Mouse (Mus musculus) left cerebral cortex, adult 2 months (tissue): ENCODE measurements around the gene Ralgps2. TPM values are rescaled to one million over a fixed set of nuclear protein-coding genes. Genes with fewer than 3 reads are reported as not detected.

Experiments
- DNase-seq, 2 experiments: peaks; one replicate each; pipeline ENCODE4 v3.0.0; 2021 to 2022; ENCODE audit warnings: low spot score in 2 of 2, mixed read lengths in 1 of 2; ENCODE audit errors: extremely low spot score in 1 of 2
- H3K27ac ChIP-seq: fragments of 200-600 bp; 2 replicates; pipeline ENCODE4 v1.8.1; 2022
- H3K4me3 ChIP-seq: fragments of 200-600 bp; 2 replicates; pipeline ENCODE4 v1.8.1; 2022
- CTCF ChIP-seq: fragments of 200-600 bp; IDR thresholded peaks from 2 replicates; pipeline ENCODE4 v1.8.1; 2022; ENCODE audit warnings: antibody characterized with exemption, mild to moderate bottlenecking, moderate library complexity
- intact Hi-C: fragments of 180-260 bp; cut with DNase I; formaldehyde crosslinking; loops from one replicate; pipeline ENCODE4 v1.15.1; 2025
- total RNA-seq, 2 experiments: library from RNA; stranded (reverse); gene quantifications; 2 replicates each; pipeline ENCODE4 v1.2.3; 2021

The Ralgps2 gene
- total RNA-seq, 2 experiments from 2014 or later, result 40.5 to 43.2 TPM

- Histone ChIP-seq H3K27ac (no peak overlapping the region), H3K4me3 (no peak overlapping the region)
- intact Hi-C loops, result no loop called here
- TF ChIP-seq CTCF, result no peak
- DNase-seq, result no peak
Observed at GRCm38 (mm10) chr1:156971206-156971811, 31.9 kb upstream of the Ralgps2 start.

- intact Hi-C loops, result no loop called here
Observed at GRCm38 (mm10) chr1:156970641-156971040, 31.2 kb upstream of the Ralgps2 start.

GRCm38 (mm10) chr1:156968107-156968506 is 28.7 kb upstream of the Ralgps2 start:
- intact Hi-C loops, result no loop called here
- no peak overlapping the region for H3K4me3 ChIP-seq
- DNase-seq, result no peak

More at GRCm38 (mm10) chr1:156970641-156971040, 31.2 kb upstream of the Ralgps2 start:
- H3K27ac ChIP-seq, result no peak overlapping the region
- DNase-seq, result no peak
- no peak overlapping the region for H3K4me3 ChIP-seq
- TF ChIP-seq CTCF, result no peak

GRCm38 (mm10) chr1:156964586-156964932 is 25.1 kb upstream of the Ralgps2 start:
- Histone ChIP-seq H3K27ac (no peak overlapping the region), H3K4me3 (no peak overlapping the region)
- TF ChIP-seq CTCF, result no peak
- intact Hi-C loops, result no loop called here
- DNase-seq, result no peak

More at GRCm38 (mm10) chr1:156968107-156968506, 28.7 kb upstream of the Ralgps2 start:
- H3K27ac ChIP-seq, result no peak overlapping the region
- no peak for TF ChIP-seq CTCF

GRCm38 (mm10) chr1:156963871-156964585 is 24.6 kb upstream of the Ralgps2 start:
- TF ChIP-seq CTCF, result no peak
- Histone ChIP-seq H3K27ac (no peak overlapping the region), H3K4me3 (no peak overlapping the region)
- no peak for DNase-seq
- intact Hi-C loops, result no loop called here

GRCm38 (mm10) chr1:156961481-156962265 is 22.2 kb upstream of the Ralgps2 start:
- Histone ChIP-seq H3K27ac (no peak overlapping the region), H3K4me3 (no peak overlapping the region)
- intact Hi-C loops, result no loop called here
- TF ChIP-seq CTCF, result no peak
- no peak for DNase-seq

GRCm38 (mm10) chr1:156959004-156959403 is 19.6 kb upstream of the Ralgps2 start:
- intact Hi-C loops, result no loop called here
- DNase-seq, result no peak
- no peak for TF ChIP-seq CTCF
- Histone ChIP-seq H3K27ac (no peak overlapping the region), H3K4me3 (no peak overlapping the region)

- DNase-seq, result no peak
- Histone ChIP-seq H3K4me3 (no peak overlapping the region), H3K27ac (no peak overlapping the region)
- no peak for TF ChIP-seq CTCF
- intact Hi-C loops, result no loop called here
Observed at GRCm38 (mm10) chr1:156957360-156957759, 17.9 kb upstream of the Ralgps2 start.

GRCm38 (mm10) chr1:156955926-156956760 is 16.7 kb upstream of the Ralgps2 start:
- intact Hi-C loops, result no loop called here
- no peak overlapping the region for H3K27ac ChIP-seq
- no peak for TF ChIP-seq CTCF
- DNase-seq, result no peak
- no peak overlapping the region for H3K4me3 ChIP-seq

GRCm38 (mm10) chr1:156954216-156954615 is 14.8 kb upstream of the Ralgps2 start:
- Histone ChIP-seq H3K4me3 (no peak overlapping the region), H3K27ac (no peak overlapping the region)
- no peak for TF ChIP-seq CTCF
- intact Hi-C loops, result no loop called here
- DNase-seq, result no peak

- DNase-seq, result no peak
- Histone ChIP-seq H3K4me3 (no peak overlapping the region), H3K27ac (no peak overlapping the region)
- intact Hi-C loops, result no loop called here
- no peak for TF ChIP-seq CTCF
Observed at GRCm38 (mm10) chr1:156950354-156950753, 10.9 kb upstream of the Ralgps2 start.

GRCm38 (mm10) chr1:156940584-156940983 is 1.2 kb upstream of the Ralgps2 start:
- TF ChIP-seq CTCF, result no peak
- DNase-seq, result no peak
- intact Hi-C loops, result no loop called here
- Histone ChIP-seq H3K4me3 (peak overlapping the region; percentile 69), H3K27ac (no peak overlapping the region)
